Mouse (Mus musculus): Measurements from ENCODE around the gene Prr7. TPM values are rescaled to one million over a fixed set of nuclear protein-coding genes. Genes with fewer than 3 reads are reported as not detected.

Gene Prr7
- polyA plus RNA-seq, 1 experiment, result 5.1 TPM

DNA sequence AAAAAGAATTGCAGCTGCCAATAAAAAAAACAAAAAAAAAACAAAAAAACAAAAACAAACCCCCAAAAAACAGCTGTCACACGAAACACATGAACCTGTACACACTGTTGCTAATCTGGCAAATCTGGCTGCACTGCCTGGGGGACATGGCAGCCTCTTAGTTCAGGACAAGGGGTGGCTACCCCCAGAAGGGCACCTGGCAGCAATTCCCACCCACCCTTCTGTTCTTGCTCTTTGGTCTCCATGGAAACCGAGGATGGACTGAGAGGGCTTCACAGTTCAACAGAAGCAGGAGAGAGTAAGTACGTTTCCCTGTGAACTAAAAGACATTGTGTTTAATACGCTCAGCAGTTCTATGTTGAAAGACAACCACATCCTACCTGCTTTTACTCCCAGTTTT lies 31.6 kb downstream of the Prr7 start:
- no peak overlapping the region for H3K4me2 ChIP-seq (ENCODE audit: low read depth)

DNA sequence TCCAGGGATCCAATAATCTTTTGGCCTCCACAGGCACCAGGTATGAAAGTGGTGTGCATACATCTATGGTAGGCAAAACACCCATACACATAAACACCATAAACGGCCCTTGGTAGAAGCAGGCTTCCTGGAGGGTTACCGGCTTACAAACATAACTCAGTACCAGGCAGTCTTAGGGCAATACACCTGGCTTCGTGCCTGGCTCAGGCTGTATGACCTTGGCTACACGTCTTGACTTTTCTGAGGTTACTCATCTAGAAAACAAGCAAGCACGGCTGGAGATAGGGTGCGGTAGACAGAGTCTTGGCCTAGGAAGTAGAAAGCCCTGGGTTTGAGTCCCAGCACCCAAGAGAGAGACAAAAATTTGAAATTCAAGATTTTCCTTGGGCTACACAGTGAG lies 32.6 kb downstream of the Prr7 start:
- Histone ChIP-seq H3K27me3 (ENCODE audit: control insufficient read depth, insufficient read depth, insufficient read length) (no peaks in the 10 kb centered on the region), H3K4me3 (no peak overlapping the region), H3K36me3 (ENCODE audit: control insufficient read depth, insufficient read depth) (peaks cover 22% of the 10 kb centered on the region), H3K4me2 (ENCODE audit: low read depth) (no peak overlapping the region), H3ac (ENCODE audit: control insufficient read depth, insufficient read length) (no peak overlapping the region), H3K79me2 (ENCODE audit: control insufficient read depth, insufficient read depth) (no peaks in the 10 kb centered on the region)
- no peak for TF ChIP-seq MYOD1 (IDR thresholded peaks at IDR 0.05; ENCODE audit: control insufficient read depth in 1 of 3, insufficient read length in 2 of 3, low read depth in 2 of 3)
- no peak for TF ChIP-seq CEBPB (IDR thresholded peaks at IDR 0.05; ENCODE audit: insufficient read depth, poor library complexity, severe bottlenecking)
- TF ChIP-seq TCF12 (IDR thresholded peaks at IDR 0.05; ENCODE audit: insufficient read depth, poor library complexity, severe bottlenecking), result no peak
- TF ChIP-seq POLR2AphosphoS2 (IDR thresholded peaks at IDR 0.05; ENCODE audit: insufficient read length, low read depth), result no peak
- TF ChIP-seq REST (IDR thresholded peaks at IDR 0.05; ENCODE audit: insufficient read depth, insufficient read length), result no peak
- TF ChIP-seq POLR2A (IDR thresholded peaks at IDR 0.05; ENCODE audit: insufficient read length, low read depth), result no peak
- TF ChIP-seq SRF (IDR thresholded peaks at IDR 0.05; ENCODE audit: control insufficient read depth, insufficient read length, low read depth), result no peak
- TF ChIP-seq TCF3 (IDR thresholded peaks at IDR 0.05; ENCODE audit: insufficient read length, low read depth), result no peak
- TF ChIP-seq MYOG (IDR thresholded peaks at IDR 0.05; ENCODE audit: control insufficient read depth in 1 of 3, insufficient read depth in 1 of 3, insufficient read length in 2 of 3, low read depth in 2 of 3), result no peak
- TF ChIP-seq E2F4 (IDR thresholded peaks at IDR 0.05; ENCODE audit: insufficient read depth), result no peak
- TF ChIP-seq USF1 (IDR thresholded peaks at IDR 0.05; ENCODE audit: low read depth), result no peak
- no peak for TF ChIP-seq MAX (IDR thresholded peaks at IDR 0.05; ENCODE audit: low read depth)

More for the DNA sequence above, 31.6 kb downstream of the Prr7 start:
- peaks cover 14% of the 10 kb centered on the region for H3K36me3 ChIP-seq (ENCODE audit: control insufficient read depth, insufficient read depth)
- H3ac ChIP-seq (ENCODE audit: control insufficient read depth, insufficient read length), result no peak overlapping the region
- TF ChIP-seq POLR2AphosphoS2 (IDR thresholded peaks at IDR 0.05; ENCODE audit: insufficient read length, low read depth), result no peak
- no peak for TF ChIP-seq POLR2A (IDR thresholded peaks at IDR 0.05; ENCODE audit: insufficient read length, low read depth)
- no peak for TF ChIP-seq CEBPB (IDR thresholded peaks at IDR 0.05; ENCODE audit: insufficient read depth, poor library complexity, severe bottlenecking)
- no peak for TF ChIP-seq TCF3 (IDR thresholded peaks at IDR 0.05; ENCODE audit: insufficient read length, low read depth)
- TF ChIP-seq SRF (IDR thresholded peaks at IDR 0.05; ENCODE audit: control insufficient read depth, insufficient read length, low read depth), result no peak
- H3K79me2 ChIP-seq (ENCODE audit: control insufficient read depth, insufficient read depth), result no peaks in the 10 kb centered on the region
- no peak overlapping the region for H3K4me3 ChIP-seq
- H3K27me3 ChIP-seq (ENCODE audit: control insufficient read depth, insufficient read depth, insufficient read length), result no peaks in the 10 kb centered on the region

DNA sequence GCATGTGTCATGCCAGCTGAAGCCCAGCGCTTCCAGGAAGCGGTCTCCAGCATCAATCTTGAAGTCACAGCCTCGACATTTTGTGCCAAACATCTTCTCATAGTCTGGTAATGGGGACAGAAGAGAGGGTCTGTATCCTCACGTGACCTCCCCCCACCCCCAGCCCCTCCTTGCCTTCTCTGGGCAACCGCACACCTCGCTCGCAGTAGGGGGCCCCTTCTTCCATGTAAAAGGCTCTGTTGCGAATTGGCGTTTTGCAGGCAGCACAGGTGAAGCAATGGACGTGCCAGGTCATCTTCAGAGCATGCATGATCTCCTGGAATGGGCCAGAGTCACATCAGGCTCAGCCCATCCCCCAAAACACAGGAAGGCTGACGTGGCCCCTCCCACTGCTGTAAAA lies 34.8 kb downstream of the Prr7 start:
- Histone ChIP-seq H3K36me3 (ENCODE audit: control insufficient read depth, insufficient read depth) (peaks cover 32% of the 10 kb centered on the region), H3ac (ENCODE audit: control insufficient read depth, insufficient read length) (no peak overlapping the region), H3K4me2 (ENCODE audit: low read depth) (no peak overlapping the region), H3K27me3 (ENCODE audit: control insufficient read depth, insufficient read depth, insufficient read length) (no peaks in the 10 kb centered on the region), H3K79me2 (ENCODE audit: control insufficient read depth, insufficient read depth) (peaks cover 6% of the 10 kb centered on the region), H3K4me3 (no peak overlapping the region)
- TF ChIP-seq TCF3 (IDR thresholded peaks at IDR 0.05; ENCODE audit: insufficient read length, low read depth) (no peak), POLR2AphosphoS2 (IDR thresholded peaks at IDR 0.05; ENCODE audit: insufficient read length, low read depth) (peak; percentile 29)

DNA sequence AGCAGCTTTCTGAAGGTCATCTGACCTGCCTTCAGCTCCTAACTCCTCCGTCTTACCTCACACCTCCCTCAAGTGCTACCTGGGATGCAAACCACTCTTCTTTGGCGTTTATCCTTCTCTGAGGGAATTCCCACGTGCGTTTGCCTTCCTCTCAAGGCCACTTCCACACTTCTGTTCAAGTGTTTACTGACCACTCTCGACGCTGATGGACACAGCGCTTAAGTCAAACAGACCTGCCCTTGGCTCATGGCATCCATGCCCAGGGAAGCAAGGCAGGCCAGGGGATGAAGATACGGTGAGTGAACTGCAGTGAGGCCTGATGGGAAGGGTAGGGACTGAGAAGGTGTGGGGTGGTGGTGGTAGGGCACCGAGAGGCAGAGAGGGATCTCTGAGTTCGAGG lies 36.5 kb downstream of the Prr7 start:
- Histone ChIP-seq H3K4me3 (no peak overlapping the region), H3ac (ENCODE audit: control insufficient read depth, insufficient read length) (no peak overlapping the region), H3K27me3 (ENCODE audit: control insufficient read depth, insufficient read depth, insufficient read length) (no peaks in the 10 kb centered on the region), H3K4me2 (ENCODE audit: low read depth) (no peak overlapping the region), H3K79me2 (ENCODE audit: control insufficient read depth, insufficient read depth) (peaks cover 9% of the 10 kb centered on the region), H3K36me3 (ENCODE audit: control insufficient read depth, insufficient read depth) (peaks cover 48% of the 10 kb centered on the region)
- TF ChIP-seq TCF3 (IDR thresholded peaks at IDR 0.05; ENCODE audit: insufficient read length, low read depth) (no peak), POLR2AphosphoS2 (IDR thresholded peaks at IDR 0.05; ENCODE audit: insufficient read length, low read depth) (peak; percentile 51), POLR2A (IDR thresholded peaks at IDR 0.05; ENCODE audit: insufficient read length, low read depth) (peak; percentile 14)

DNA sequence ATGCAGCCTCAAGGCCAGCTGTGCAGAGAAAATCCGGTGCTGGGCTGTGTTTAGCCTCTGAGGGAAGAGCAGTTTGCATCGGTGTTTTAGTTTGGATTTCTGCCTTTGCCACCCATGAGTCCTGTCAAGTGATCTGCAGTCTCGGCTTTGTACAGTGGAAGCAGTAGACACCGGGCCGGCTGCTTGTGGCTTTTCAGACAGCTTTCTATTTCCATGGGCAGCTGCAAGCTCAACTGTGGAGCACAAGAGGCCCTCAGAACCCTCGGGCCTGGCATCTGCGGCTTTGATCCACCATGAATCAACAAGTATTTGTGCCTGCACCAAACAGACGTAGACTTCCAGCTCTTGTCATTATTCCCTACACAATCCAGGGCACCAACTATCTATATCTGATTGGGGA lies 38.3 kb downstream of the Prr7 start:
- H3ac ChIP-seq (ENCODE audit: control insufficient read depth, insufficient read length), result no peak overlapping the region
- no peaks in the 10 kb centered on the region for H3K27me3 ChIP-seq (ENCODE audit: control insufficient read depth, insufficient read depth, insufficient read length)
- no peak for TF ChIP-seq SRF (IDR thresholded peaks at IDR 0.05; ENCODE audit: control insufficient read depth, insufficient read length, low read depth)
- peak; percentile 38 for TF ChIP-seq POLR2AphosphoS2 (IDR thresholded peaks at IDR 0.05; ENCODE audit: insufficient read length, low read depth)
- peak in 1 of 3 experiments; percentile 54 for TF ChIP-seq MYOG (IDR thresholded peaks at IDR 0.05; ENCODE audit: control insufficient read depth in 1 of 3, insufficient read depth in 1 of 3, insufficient read length in 2 of 3, low read depth in 2 of 3)
- H3K36me3 ChIP-seq (ENCODE audit: control insufficient read depth, insufficient read depth), result peaks cover 57% of the 10 kb centered on the region
- H3K4me3 ChIP-seq, result no peak overlapping the region
- H3K79me2 ChIP-seq (ENCODE audit: control insufficient read depth, insufficient read depth), result peaks cover 20% of the 10 kb centered on the region
- H3K4me2 ChIP-seq (ENCODE audit: low read depth), result no peak overlapping the region

DNA sequence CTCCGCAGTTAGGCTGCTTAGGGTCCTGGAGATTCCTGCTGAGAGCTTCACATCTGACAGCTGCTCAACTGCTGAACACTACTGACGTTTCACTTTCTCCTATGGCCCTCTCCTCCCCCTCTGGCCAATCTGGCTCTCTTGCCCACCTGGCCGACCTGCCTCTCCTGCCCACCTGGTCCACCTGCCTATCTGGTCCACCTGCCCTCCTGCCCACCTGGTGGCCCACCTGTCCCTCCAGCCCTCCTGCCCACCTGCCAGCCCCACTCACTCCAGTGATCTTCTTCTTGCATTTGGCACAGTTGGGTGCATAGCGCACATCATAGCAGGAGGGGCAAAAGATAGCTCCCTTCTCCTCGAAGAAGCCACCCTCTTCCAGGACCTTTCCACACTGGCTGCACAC lies 40.3 kb downstream of the Prr7 start:
- Histone ChIP-seq H3K36me3 (ENCODE audit: control insufficient read depth, insufficient read depth) (peaks cover 69% of the 10 kb centered on the region), H3K4me3 (no peak overlapping the region), H3K79me2 (ENCODE audit: control insufficient read depth, insufficient read depth) (peaks cover 40% of the 10 kb centered on the region), H3K27me3 (ENCODE audit: control insufficient read depth, insufficient read depth, insufficient read length) (no peaks in the 10 kb centered on the region), H3ac (ENCODE audit: control insufficient read depth, insufficient read length) (no peak overlapping the region), H3K4me2 (ENCODE audit: low read depth) (no peak overlapping the region)
- TF ChIP-seq POLR2AphosphoS2 (IDR thresholded peaks at IDR 0.05; ENCODE audit: insufficient read length, low read depth), result peak; percentile 30
- peak in 2 of 3 experiments; percentile 11 to 57 for TF ChIP-seq MYOG (IDR thresholded peaks at IDR 0.05; ENCODE audit: control insufficient read depth in 1 of 3, insufficient read depth in 1 of 3, insufficient read length in 2 of 3, low read depth in 2 of 3)
- peak; percentile 15 for TF ChIP-seq TCF3 (IDR thresholded peaks at IDR 0.05; ENCODE audit: insufficient read length, low read depth)
- no peak for TF ChIP-seq SRF (IDR thresholded peaks at IDR 0.05; ENCODE audit: control insufficient read depth, insufficient read length, low read depth)
- peak in 2 of 3 experiments; percentile 31 to 64 for TF ChIP-seq MYOD1 (IDR thresholded peaks at IDR 0.05; ENCODE audit: control insufficient read depth in 1 of 3, insufficient read length in 2 of 3, low read depth in 2 of 3)

Data from myocyte (in vitro differentiated cells).